Mouse (Mus musculus) cerebellum, adult 2 months (tissue): ENCODE measurements around the gene Bri3. TPM values are rescaled to one million over a fixed set of nuclear protein-coding genes. Genes with fewer than 3 reads are reported as not detected.
A peak's percentile ranks its signal among the peaks of the same experiment; 100 is the strongest.

Experiments used
- DNase-seq, 2 experiments: peaks; one replicate each; pipeline ENCODE4 v3.0.0; 2021
- H3K27ac ChIP-seq: fragments of 200-500 bp; 2 replicates; pipeline ENCODE4 v1.5.1; 2012; ENCODE audit warnings: low read length, control low read depth, inconsistent platforms; ENCODE audit not compliant: insufficient read depth
- H3K27me3 ChIP-seq: fragments of 200-500 bp; 2 replicates; pipeline ENCODE4 v1.6.1; 2012; ENCODE audit warnings: inconsistent platforms, mild to moderate bottlenecking, low read length, moderate library complexity; ENCODE audit not compliant: control insufficient read depth, insufficient read depth
- H3K4me1 ChIP-seq: fragments of 200-500 bp; 2 replicates; pipeline ENCODE4 v1.6.1; 2011; ENCODE audit warnings: low read length; ENCODE audit not compliant: control insufficient read depth, insufficient read depth
- H3K4me3 ChIP-seq: fragments of 200-500 bp; replicated peaks from 2 replicates; pipeline ENCODE3; 2011; ENCODE audit warnings: mild to moderate bottlenecking, low read depth, low read length, control low read depth; ENCODE audit not compliant: insufficient read depth
- CTCF ChIP-seq: fragments of 200-500 bp; IDR thresholded peaks from 2 replicates; pipeline ENCODE4 v1.5.1; 2011; ENCODE audit warnings: low read depth, mild to moderate bottlenecking, control low read depth, low read length, moderate library complexity, borderline replicate concordance; ENCODE audit not compliant: insufficient read depth
- POLR2A ChIP-seq: fragments of 200-500 bp; IDR thresholded peaks from 2 replicates; pipeline ENCODE4 v1.6.1; 2011; ENCODE audit warnings: low read length, control low read depth, borderline replicate concordance; ENCODE audit not compliant: insufficient read depth
- whole genome bisulfite sequencing: fragments of 180-500 bp; shearing (Covaris S2); methylation state at CpG from one replicate; pipeline ENCODE4 v1.1.7; 2018; 5-methylcytosine and 5-hydroxymethylcytosine counted together
- polyA plus RNA-seq: library from polyadenylated mRNA; depleted of rRNA; stranded (reverse); fragments of >200 nt; gene quantifications from 2 replicates; pipeline ENCODE4 v1.2.3, GENCODE M21; 2012; rRNA removed

The Bri3 gene
- 70.5 and 72.5 TPM in 2 replicates for polyA plus RNA-seq

- WGBS: 96% methylated on average over 7 of the region's 7 CpGs
- H3K4me1 ChIP-seq: no peaks in the 10 kb centered on the region
- no peak within 1 kb of the TSS for H3K4me3 ChIP-seq
- no peaks in the 10 kb centered on the region for H3K27me3 ChIP-seq
- H3K27ac ChIP-seq: no peak within 1 kb of the TSS
- TF ChIP-seq POLR2A (no peak), CTCF (no peak)
- DNase-seq: no peak
These were observed at the start of gene Bri3 for GRCm38 (mm10) chr5:144243901-144244487. Bri3 (plus strand) TSS chr5:144244437.

GRCm38 (mm10) chr5:144195567-144195966, 48.7 kb upstream of the Bri3 start:
- Histone ChIP-seq H3K4me1 (peaks cover 10% of the 10 kb centered on the region), H3K4me3 (no peak overlapping the region), H3K27ac (no peak overlapping the region), H3K27me3 (no peaks in the 10 kb centered on the region)
- TF ChIP-seq CTCF (no peak), POLR2A (no peak)
- DNase-seq: no peak
- 68% methylated on average over 8 of the region's 8 CpGs for WGBS

- TF ChIP-seq CTCF (no peak), POLR2A (no peak)
- no peaks in the 10 kb centered on the region for H3K27me3 ChIP-seq
- H3K4me3 ChIP-seq: no peak overlapping the region
- WGBS: 14% methylated on average over 11 of the region's 11 CpGs
- H3K4me1 ChIP-seq: peaks cover 39% of the 10 kb centered on the region
- DNase-seq: peak in 1 of 2 experiments; percentile 40
- no peak overlapping the region for H3K27ac ChIP-seq
These were observed 43.6 kb upstream of the Bri3 start for GRCm38 (mm10) chr5:144200616-144201015.

GRCm38 (mm10) chr5:144202430-144202829, 41.8 kb upstream of the Bri3 start:
- Histone ChIP-seq H3K27me3 (no peaks in the 10 kb centered on the region), H3K27ac (no peak overlapping the region), H3K4me1 (peaks cover 55% of the 10 kb centered on the region), H3K4me3 (no peak overlapping the region)
- WGBS: 97% methylated on average over 6 of the region's 6 CpGs
- TF ChIP-seq CTCF: peak; percentile 29; the same call in 1 of the 2 replicates
- TF ChIP-seq POLR2A: no peak
- no peak for DNase-seq

- TF ChIP-seq POLR2A (no peak), CTCF (no peak)
- no peak overlapping the region for H3K27ac ChIP-seq
- no peak overlapping the region for H3K4me3 ChIP-seq
- H3K27me3 ChIP-seq: no peaks in the 10 kb centered on the region
- peak; percentile 55 to 63 for DNase-seq
- H3K4me1 ChIP-seq: peaks cover 57% of the 10 kb centered on the region
- WGBS: 25% methylated on average over 10 of the region's 10 CpGs
These were observed 40.8 kb upstream of the Bri3 start for GRCm38 (mm10) chr5:144203398-144203959.

GRCm38 (mm10) chr5:144204303-144204702, 39.9 kb upstream of the Bri3 start:
- no peaks in the 10 kb centered on the region for H3K27me3 ChIP-seq
- TF ChIP-seq CTCF: no peak
- no peak for TF ChIP-seq POLR2A
- H3K27ac ChIP-seq: 0 out of 2 replicates have a peak overlapping the region, but pooled peaks have one; percentile 8
- peaks cover 57% of the 10 kb centered on the region for H3K4me1 ChIP-seq
- WGBS: 57% methylated on average over 12 of the region's 12 CpGs
- DNase-seq: no peak
- H3K4me3 ChIP-seq: no peak overlapping the region

- 21% methylated on average over 10 of the region's 10 CpGs for WGBS
- no peaks in the 10 kb centered on the region for H3K27me3 ChIP-seq
- DNase-seq: peak; percentile 52 to 58
- peaks cover 57% of the 10 kb centered on the region for H3K4me1 ChIP-seq
- no peak for TF ChIP-seq POLR2A
- TF ChIP-seq CTCF: peak; percentile 45; the same call in 1 of the 2 replicates
- H3K4me3 ChIP-seq: no peak overlapping the region
- H3K27ac ChIP-seq: no peak overlapping the region
These were observed 39.3 kb upstream of the Bri3 start for GRCm38 (mm10) chr5:144204911-144205310.

GRCm38 (mm10) chr5:144206069-144206468, 38.2 kb upstream of the Bri3 start:
- Histone ChIP-seq H3K4me3 (no peak overlapping the region), H3K4me1 (peaks cover 46% of the 10 kb centered on the region), H3K27me3 (no peaks in the 10 kb centered on the region), H3K27ac (no peak overlapping the region)
- no peak for TF ChIP-seq POLR2A
- DNase-seq: peak; percentile 60 to 61
- WGBS: 35% methylated on average over 15 of the region's 15 CpGs
